Mouse (Mus musculus) heart, embryonic 13.5 days (tissue): ENCODE data around the gene Cfap97. TPM values are rescaled to one million over a fixed set of nuclear protein-coding genes. Genes with fewer than 3 reads are reported as not detected.
"Not testable (repeated sequence)": the region's sequence is repeated elsewhere in the genome, so short reads cannot be mapped to it uniquely, and the experiment has no call there.

Source experiments
- ATAC-seq: fragments of 200-750 bp; cut with Nextera tagmentation; 2 replicates; pipeline ENCODE4 v1.8.0; 2017; ENCODE audit warnings: moderate TSS enrichment; ENCODE audit not compliant: insufficient number of reproducible peaks, low FRiP score, low TSS enrichment; ENCODE audit errors: extremely low read depth
- H3K27ac ChIP-seq: fragments of 300-500 bp; sonication (generic); replicated peaks from 2 replicates; pipeline ENCODE4 v1.5.1; 2015; ENCODE audit warnings: moderate library complexity, mild to moderate bottlenecking, inconsistent platforms
- H3K27me3 ChIP-seq: fragments of 300-500 bp; sonication (generic); replicated peaks from 2 replicates; pipeline ENCODE4 v1.6.1; 2015; ENCODE audit warnings: mild to moderate bottlenecking, inconsistent platforms
- H3K36me3 ChIP-seq: fragments of 300-500 bp; sonication (generic); 2 replicates; pipeline ENCODE4 v1.6.1; 2015; ENCODE audit warnings: mild to moderate bottlenecking, inconsistent platforms
- H3K4me1 ChIP-seq: fragments of 300-500 bp; sonication (generic); 2 replicates; pipeline ENCODE4 v1.6.1; 2015; ENCODE audit warnings: inconsistent platforms
- H3K4me2 ChIP-seq: fragments of 300-500 bp; sonication (generic); 2 replicates; pipeline ENCODE4 v1.6.1; 2015; ENCODE audit warnings: inconsistent platforms, mild to moderate bottlenecking, moderate library complexity
- H3K4me3 ChIP-seq: fragments of 300-500 bp; sonication (generic); 2 replicates; pipeline ENCODE4 v1.5.1; 2015; ENCODE audit warnings: moderate library complexity, mild to moderate bottlenecking, inconsistent platforms
- H3K9ac ChIP-seq: fragments of 300-500 bp; sonication (generic); 2 replicates; pipeline ENCODE4 v1.6.1; 2015; ENCODE audit warnings: inconsistent platforms, mild to moderate bottlenecking, moderate library complexity
- H3K9me3 ChIP-seq: fragments of 300-500 bp; sonication (generic); 2 replicates; pipeline ENCODE4 v1.6.1; 2016; ENCODE audit warnings: inconsistent platforms
- WGBS: fragments of 180-500 bp; shearing (Covaris S2); methylation state at CpG from one replicate; pipeline ENCODE4 v1.1.7; 2015; ENCODE audit warnings: mixed read lengths; 5-methylcytosine and 5-hydroxymethylcytosine counted together
- microRNA-seq: library from miRNA; unstranded; fragments of <30 nt; microRNA quantifications from one replicate; pipeline ENCODE4, GENCODE M21; 2016
- polyA plus RNA-seq: library from polyadenylated mRNA; unstranded; fragments of >200 nt; fragmentation: Nextera tagmentation; extraction: Ambion mirVana; gene quantifications from 2 replicates; pipeline ENCODE4 v1.2.1, GENCODE M21; 2015

Gene Cfap97
- polyA plus RNA-seq, 1 experiment from 2014 or later: 17.9 TPM

GRCm38 (mm10) chr8:46231968-46232367 lies 80.4 kb downstream of the Cfap97 start:
- not testable (repeated sequence) for H3K27me3 ChIP-seq, H3K36me3 ChIP-seq, H3K27ac ChIP-seq, H3K4me2 ChIP-seq, H3K4me3 ChIP-seq, H3K9me3 ChIP-seq, H3K9ac ChIP-seq, ATAC-seq
- H3K4me1 ChIP-seq: peaks cover 14% of the 10 kb centered on the region
- WGBS: 78% methylated on average over 7 of the region's 7 CpGs

- no peaks in the 10 kb centered on the region for H3K9me3 ChIP-seq
- WGBS: 56% methylated on average over 8 of the region's 8 CpGs
- no peak overlapping the region for H3K4me2 ChIP-seq
- H3K4me1 ChIP-seq: peaks cover 11% of the 10 kb centered on the region
- no peak for ATAC-seq
- H3K4me3 ChIP-seq: no peak overlapping the region
- H3K27me3 ChIP-seq: no peaks in the 10 kb centered on the region
- no peaks in the 10 kb centered on the region for H3K36me3 ChIP-seq
- H3K27ac ChIP-seq: no peak overlapping the region
- H3K9ac ChIP-seq: no peak overlapping the region
Measured at GRCm38 (mm10) chr8:46232798-46233197, 81.2 kb downstream of the Cfap97 start.

GRCm38 (mm10) chr8:46234736-46235135 lies 83.2 kb downstream of the Cfap97 start:
- H3K27me3 ChIP-seq: no peaks in the 10 kb centered on the region
- 77% methylated on average over 4 of the region's 4 CpGs for WGBS
- no peak overlapping the region for H3K27ac ChIP-seq
- no peak overlapping the region for H3K4me3 ChIP-seq
- H3K4me2 ChIP-seq: no peak overlapping the region
- no peak for ATAC-seq
- no peaks in the 10 kb centered on the region for H3K9me3 ChIP-seq
- H3K36me3 ChIP-seq: no peaks in the 10 kb centered on the region
- no peak overlapping the region for H3K9ac ChIP-seq
- H3K4me1 ChIP-seq: peaks cover 11% of the 10 kb centered on the region

- peak overlapping the region; percentile 46 for H3K4me2 ChIP-seq
- H3K4me3 ChIP-seq: peak overlapping the region; percentile 11; the same call in 1 of the 2 replicates
- WGBS: 31% methylated on average over 7 of the region's 7 CpGs
- H3K27ac ChIP-seq: peak overlapping the region; percentile 84
- H3K4me1 ChIP-seq: peaks cover 11% of the 10 kb centered on the region
- no peaks in the 10 kb centered on the region for H3K9me3 ChIP-seq
- no peaks in the 10 kb centered on the region for H3K36me3 ChIP-seq
- 0 out of 2 replicates have a peak, but pooled peaks cover 2% of the 10 kb centered on the region for H3K27me3 ChIP-seq
- no peak overlapping the region for H3K9ac ChIP-seq
- no peak for ATAC-seq
Measured at GRCm38 (mm10) chr8:46236441-46237223, 85.1 kb downstream of the Cfap97 start.

- no peaks in the 10 kb centered on the region for H3K36me3 ChIP-seq
- peak overlapping the region; percentile 42 for H3K4me2 ChIP-seq
- H3K9ac ChIP-seq: no peak overlapping the region
- WGBS: 22% methylated on average over 13 of the region's 13 CpGs
- H3K9me3 ChIP-seq: no peaks in the 10 kb centered on the region
- no peak overlapping the region for H3K4me3 ChIP-seq
- H3K27ac ChIP-seq: no peak overlapping the region
- peaks cover 17% of the 10 kb centered on the region for H3K4me1 ChIP-seq
- H3K27me3 ChIP-seq: 0 out of 2 replicates have a peak, but pooled peaks cover 2% of the 10 kb centered on the region
- ATAC-seq: no peak
Measured at GRCm38 (mm10) chr8:46241568-46242374, 90.2 kb downstream of the Cfap97 start.

- Histone ChIP-seq H3K4me1 (peaks cover 20% of the 10 kb centered on the region), H3K9me3 (no peaks in the 10 kb centered on the region), H3K9ac (peak overlapping the region; percentile 59; the same call in 1 of the 2 replicates), H3K4me3 (no peak overlapping the region), H3K36me3 (no peaks in the 10 kb centered on the region), H3K4me2 (no peak overlapping the region), H3K27me3 (0 out of 2 replicates have a peak, but pooled peaks cover 2% of the 10 kb centered on the region), H3K27ac (no peak overlapping the region)
- whole genome bisulfite sequencing: 34% methylated on average over 7 of the region's 7 CpGs
- no peak for ATAC-seq
Measured at GRCm38 (mm10) chr8:46242946-46243345, 91.4 kb downstream of the Cfap97 start.

Small RNA genes within 50 kb of the gene (microRNA-seq; reads per million reads assigned to microRNA genes)
- gene Gm23812: not detected

Other genes starting within 250 kb of the Cfap97 start
- not detected in 2 replicates for gene Ccdc110, start 217.2 kb upstream of the Cfap97 start, polyA plus RNA-seq
- gene 1700029J07Rik, start 176.5 kb upstream of the Cfap97 start, polyA plus RNA-seq: 2.0 and 2.2 TPM in 2 replicates
- gene Ufsp2, start 176.2 kb upstream of the Cfap97 start, polyA plus RNA-seq: 57.7 and 60.4 TPM in 2 replicates
- gene Lrp2bp, start 152.5 kb upstream of the Cfap97 start, polyA plus RNA-seq: 0.69 and 1.2 TPM in 2 replicates
- gene Ankrd37, start 146.1 kb upstream of the Cfap97 start, polyA plus RNA-seq: 9.8 and 18.6 TPM in 2 replicates
- gene Snx25, start 388 bp downstream of the Cfap97 start, polyA plus RNA-seq: 3.3 and 4.8 TPM in 2 replicates
- gene Slc25a4, start 59.5 kb downstream of the Cfap97 start, polyA plus RNA-seq: 1,621 and 1,814 TPM in 2 replicates
- not detected in 2 replicates for gene Helt, start 142.9 kb downstream of the Cfap97 start, polyA plus RNA-seq